Mouse (Mus musculus): ENCODE data around the gene Copb2. TPM values are rescaled to one million over a fixed set of nuclear protein-coding genes. Genes with fewer than 3 reads are reported as not detected.

The Copb2 gene
- total and polyA plus RNA-seq, 2 experiments from 2014 or later, result 67.0 to 101 TPM

- no peak for DNase-seq (ENCODE audit: low spot score)
- H3K9me3 ChIP-seq (ENCODE audit: low read length), result no peaks in the 10 kb centered on the region
- no peak overlapping the region for H3K9ac ChIP-seq (replicated peaks; ENCODE audit: low read length)
- H3K4me3 ChIP-seq (ENCODE audit: low read length), result no peak overlapping the region
- no peak for TF ChIP-seq CTCF (IDR thresholded peaks at IDR 0.05; ENCODE audit: low read depth)
- 0 out of 2 replicates have a peak, but pooled peaks cover 3% of the 10 kb centered on the region for H3K27me3 ChIP-seq (ENCODE audit: insufficient read depth, low read length)
- no peak overlapping the region for H3K27ac ChIP-seq
- no peak for ATAC-seq
- no peaks in the 10 kb centered on the region for H3K36me3 ChIP-seq (ENCODE audit: insufficient read depth, low read length)
- no peaks in the 10 kb centered on the region for H3K4me1 ChIP-seq (ENCODE audit: insufficient read depth, low read length)
- 75% methylated on average over 2 of the region's 2 CpGs for WGBS
- H3K4me2 ChIP-seq (ENCODE audit: low read depth, low read length), result no peak overlapping the region
Observed at GRCm38 (mm10) chr9:98530999-98531398, 32.5 kb upstream of the Copb2 start.

GRCm38 (mm10) chr9:98534675-98535280, 28.7 kb upstream of the Copb2 start:
- WGBS, result 85% methylated on average over 4 of the region's 4 CpGs
- Histone ChIP-seq H3K9me3 (ENCODE audit: low read length) (no peaks in the 10 kb centered on the region), H3K4me2 (ENCODE audit: low read depth, low read length) (no peak overlapping the region), H3K36me3 (ENCODE audit: insufficient read depth, low read length) (no peaks in the 10 kb centered on the region), H3K4me1 (ENCODE audit: insufficient read depth, low read length) (no peaks in the 10 kb centered on the region), H3K9ac (replicated peaks; ENCODE audit: low read length) (no peak overlapping the region), H3K27ac (no peak overlapping the region), H3K27me3 (ENCODE audit: insufficient read depth, low read length) (0 out of 2 replicates have a peak, but pooled peaks cover 3% of the 10 kb centered on the region), H3K4me3 (ENCODE audit: low read length) (no peak overlapping the region)
- no peak for TF ChIP-seq CTCF (IDR thresholded peaks at IDR 0.05; ENCODE audit: low read depth)
- ATAC-seq (no peak), DNase-seq (ENCODE audit: low spot score) (no peak)

GRCm38 (mm10) chr9:98535763-98536162, 27.8 kb upstream of the Copb2 start:
- peak; percentile 21 for DNase-seq (ENCODE audit: low spot score)

GRCm38 (mm10) chr9:98538017-98538712, 25.4 kb upstream of the Copb2 start:
- Histone ChIP-seq H3K4me1 (ENCODE audit: insufficient read depth, low read length) (no peaks in the 10 kb centered on the region), H3K9me3 (ENCODE audit: low read length) (no peaks in the 10 kb centered on the region), H3K27ac (no peak overlapping the region), H3K4me3 (ENCODE audit: low read length) (no peak overlapping the region), H3K27me3 (ENCODE audit: insufficient read depth, low read length) (0 out of 2 replicates have a peak, but pooled peaks cover 3% of the 10 kb centered on the region), H3K4me2 (ENCODE audit: low read depth, low read length) (peak overlapping the region; percentile 35), H3K36me3 (ENCODE audit: insufficient read depth, low read length) (no peaks in the 10 kb centered on the region), H3K9ac (replicated peaks; ENCODE audit: low read length) (no peak overlapping the region)
- WGBS, result 51% methylated on average over 13 of the region's 13 CpGs
- ATAC-seq (peak; percentile 64), DNase-seq (ENCODE audit: low spot score) (peak; percentile 9)
- TF ChIP-seq CTCF (IDR thresholded peaks at IDR 0.05; ENCODE audit: low read depth), result no peak

More at GRCm38 (mm10) chr9:98535763-98536162, 27.8 kb upstream of the Copb2 start:
- Histone ChIP-seq H3K9ac (replicated peaks; ENCODE audit: low read length) (no peak overlapping the region), H3K27me3 (ENCODE audit: insufficient read depth, low read length) (0 out of 2 replicates have a peak, but pooled peaks cover 3% of the 10 kb centered on the region), H3K9me3 (ENCODE audit: low read length) (no peaks in the 10 kb centered on the region), H3K4me2 (ENCODE audit: low read depth, low read length) (no peak overlapping the region), H3K4me3 (ENCODE audit: low read length) (no peak overlapping the region), H3K4me1 (ENCODE audit: insufficient read depth, low read length) (no peaks in the 10 kb centered on the region), H3K27ac (no peak overlapping the region), H3K36me3 (ENCODE audit: insufficient read depth, low read length) (no peaks in the 10 kb centered on the region)
- TF ChIP-seq CTCF (IDR thresholded peaks at IDR 0.05; ENCODE audit: low read depth), result peak; percentile 51; the same call in 1 of the 2 replicates
- ATAC-seq, result no peak

GRCm38 (mm10) chr9:98538713-98539360, 24.7 kb upstream of the Copb2 start:
- ATAC-seq (peak; percentile 80), DNase-seq (ENCODE audit: low spot score) (peak; percentile 91)
- H3K27ac ChIP-seq, result no peak overlapping the region
- no peak overlapping the region for H3K4me3 ChIP-seq (ENCODE audit: low read length)
- H3K4me1 ChIP-seq (ENCODE audit: insufficient read depth, low read length), result no peaks in the 10 kb centered on the region
- no peaks in the 10 kb centered on the region for H3K9me3 ChIP-seq (ENCODE audit: low read length)
- H3K4me2 ChIP-seq (ENCODE audit: low read depth, low read length), result peak overlapping the region; percentile 35
- no peak overlapping the region for H3K9ac ChIP-seq (replicated peaks; ENCODE audit: low read length)
- H3K27me3 ChIP-seq (ENCODE audit: insufficient read depth, low read length), result 0 out of 2 replicates have a peak, but pooled peaks cover 3% of the 10 kb centered on the region
- WGBS, result 5% methylated on average over 13 of the region's 13 CpGs
- H3K36me3 ChIP-seq (ENCODE audit: insufficient read depth, low read length), result no peaks in the 10 kb centered on the region
- TF ChIP-seq CTCF (IDR thresholded peaks at IDR 0.05; ENCODE audit: low read depth), result peak; percentile 92

GRCm38 (mm10) chr9:98544042-98544441, 19.5 kb upstream of the Copb2 start:
- Histone ChIP-seq H3K9me3 (ENCODE audit: low read length) (no peaks in the 10 kb centered on the region), H3K36me3 (ENCODE audit: insufficient read depth, low read length) (no peaks in the 10 kb centered on the region), H3K9ac (replicated peaks; ENCODE audit: low read length) (no peak overlapping the region), H3K4me1 (ENCODE audit: insufficient read depth, low read length) (no peaks in the 10 kb centered on the region), H3K27ac (no peak overlapping the region), H3K4me2 (ENCODE audit: low read depth, low read length) (no peak overlapping the region), H3K27me3 (ENCODE audit: insufficient read depth, low read length) (no peaks in the 10 kb centered on the region), H3K4me3 (ENCODE audit: low read length) (no peak overlapping the region)
- WGBS, result 91% methylated on average over 3 of the region's 3 CpGs
- no peak for ATAC-seq
- TF ChIP-seq CTCF (IDR thresholded peaks at IDR 0.05; ENCODE audit: low read depth), result no peak
- no peak for DNase-seq (ENCODE audit: low spot score)
